Mouse (Mus musculus): ENCODE data around the gene Cecr2. TPM values are rescaled to one million over a fixed set of nuclear protein-coding genes. Genes with fewer than 3 reads are reported as not detected.

Gene Cecr2
- polyA plus RNA-seq, 1 experiment from 2014 or later, result 2.1 TPM

- no peaks in the 10 kb centered on the region for H3K27me3 ChIP-seq (ENCODE audit: control insufficient read depth, insufficient read depth, low read length)
- H3K27ac ChIP-seq (replicated peaks in 1 of 2; ENCODE audit: control insufficient read depth in 1 of 2, insufficient read depth in 1 of 2, low read depth in 2 of 2, low read length in 2 of 2), result no peak overlapping the region
- WGBS, result 38% methylated on average over 7 of the region's 7 CpGs
- no peak overlapping the region for H3K4me2 ChIP-seq (ENCODE audit: low read length)
- H3K4me3 ChIP-seq (ENCODE audit: control insufficient read depth in 1 of 2, insufficient read depth in 1 of 2, low read depth in 1 of 2, low read length in 2 of 2), result no peak overlapping the region
- no peak for ATAC-seq (ENCODE audit: insufficient number of reproducible peaks, insufficient read depth, low FRiP score, low read depth)
- peaks cover 3 to 5% of the 10 kb centered on the region in 2 experiments; a peak in 2 of 4 replicates for H3K4me1 ChIP-seq (ENCODE audit: control insufficient read depth in 2 of 2, insufficient read depth in 2 of 2, low read length in 2 of 2)
- no peaks in the 10 kb centered on the region for H3K36me3 ChIP-seq (ENCODE audit: control insufficient read depth, insufficient read depth, low read length)
- H3K9me3 ChIP-seq (ENCODE audit: control insufficient read depth, low read length), result no peaks in the 10 kb centered on the region
- no peak overlapping the region for H3K9ac ChIP-seq (ENCODE audit: low read length)
Observed at GRCm38 (mm10) chr6:120652666-120653065, 13.5 kb upstream of the Cecr2 start.

- H3K27ac ChIP-seq (replicated peaks in 1 of 2; ENCODE audit: control insufficient read depth in 1 of 2, insufficient read depth in 1 of 2, low read depth in 2 of 2, low read length in 2 of 2), result no peak overlapping the region
- no peak overlapping the region for H3K9ac ChIP-seq (ENCODE audit: low read length)
- no peaks in the 10 kb centered on the region for H3K9me3 ChIP-seq (ENCODE audit: control insufficient read depth, low read length)
- H3K36me3 ChIP-seq (ENCODE audit: control insufficient read depth, insufficient read depth, low read length), result no peaks in the 10 kb centered on the region
- no peak for ATAC-seq (ENCODE audit: insufficient number of reproducible peaks, insufficient read depth, low FRiP score, low read depth)
- no peaks in the 10 kb centered on the region for H3K27me3 ChIP-seq (ENCODE audit: control insufficient read depth, insufficient read depth, low read length)
- WGBS, result 81% methylated on average over 3 of the region's 3 CpGs
- H3K4me2 ChIP-seq (ENCODE audit: low read length), result no peak overlapping the region
- no peak overlapping the region for H3K4me3 ChIP-seq (ENCODE audit: control insufficient read depth in 1 of 2, insufficient read depth in 1 of 2, low read depth in 1 of 2, low read length in 2 of 2)
- no peaks in the 10 kb centered on the region for H3K4me1 ChIP-seq (ENCODE audit: control insufficient read depth in 2 of 2, insufficient read depth in 2 of 2, low read length in 2 of 2)
Observed at GRCm38 (mm10) chr6:120655702-120656101, 10.5 kb upstream of the Cecr2 start.

GRCm38 (mm10) chr6:120658848-120659247 is 7.3 kb upstream of the Cecr2 start:
- ATAC-seq (ENCODE audit: insufficient number of reproducible peaks, insufficient read depth, low FRiP score, low read depth), result no peak
- no peaks in the 10 kb centered on the region for H3K27me3 ChIP-seq (ENCODE audit: control insufficient read depth, insufficient read depth, low read length)
- H3K4me3 ChIP-seq (ENCODE audit: control insufficient read depth in 1 of 2, insufficient read depth in 1 of 2, low read depth in 1 of 2, low read length in 2 of 2), result no peak overlapping the region
- H3K36me3 ChIP-seq (ENCODE audit: control insufficient read depth, insufficient read depth, low read length), result no peaks in the 10 kb centered on the region
- H3K9ac ChIP-seq (ENCODE audit: low read length), result no peak overlapping the region
- H3K9me3 ChIP-seq (ENCODE audit: control insufficient read depth, low read length), result no peaks in the 10 kb centered on the region
- H3K4me1 ChIP-seq (ENCODE audit: control insufficient read depth in 2 of 2, insufficient read depth in 2 of 2, low read length in 2 of 2), result no peaks in the 10 kb centered on the region
- H3K4me2 ChIP-seq (ENCODE audit: low read length), result no peak overlapping the region
- H3K27ac ChIP-seq (replicated peaks in 1 of 2; ENCODE audit: control insufficient read depth in 1 of 2, insufficient read depth in 1 of 2, low read depth in 2 of 2, low read length in 2 of 2), result no peak overlapping the region
- 44% methylated on average over 7 of the region's 7 CpGs for WGBS

GRCm38 (mm10) chr6:120665415-120665815 is 754 bp upstream of the Cecr2 start:
- Histone ChIP-seq H3K9me3 (ENCODE audit: control insufficient read depth, low read length) (no peaks in the 10 kb centered on the region), H3K9ac (ENCODE audit: low read length) (peak overlapping the region; percentile 85), H3K27ac (replicated peaks in 1 of 2; ENCODE audit: control insufficient read depth in 1 of 2, insufficient read depth in 1 of 2, low read depth in 2 of 2, low read length in 2 of 2) (peak overlapping the region; percentile 0 to 94; a peak in 3 of 4 replicates), H3K4me2 (ENCODE audit: low read length) (peak overlapping the region; percentile 92), H3K4me3 (ENCODE audit: control insufficient read depth in 1 of 2, insufficient read depth in 1 of 2, low read depth in 1 of 2, low read length in 2 of 2) (peak overlapping the region; percentile 59 to 88), H3K36me3 (ENCODE audit: control insufficient read depth, insufficient read depth, low read length) (no peaks in the 10 kb centered on the region), H3K4me1 (ENCODE audit: control insufficient read depth in 2 of 2, insufficient read depth in 2 of 2, low read length in 2 of 2) (peaks cover 0 to 3% of the 10 kb centered on the region in 2 experiments; a peak in 1 of 4 replicates), H3K27me3 (ENCODE audit: control insufficient read depth, insufficient read depth, low read length) (0 out of 2 replicates have a peak, but pooled peaks cover 4% of the 10 kb centered on the region)
- ATAC-seq (ENCODE audit: insufficient number of reproducible peaks, insufficient read depth, low FRiP score, low read depth), result peak; percentile 75
- WGBS, result under 1% methylated on average over 21 of the region's 21 CpGs

GRCm38 (mm10) chr6:120666761-120667421 is 722 bp downstream of the Cecr2 start:
- Histone ChIP-seq H3K4me2 (ENCODE audit: low read length) (peak overlapping the region; percentile 92), H3K4me1 (ENCODE audit: control insufficient read depth in 2 of 2, insufficient read depth in 2 of 2, low read length in 2 of 2) (peaks cover 0 to 3% of the 10 kb centered on the region in 2 experiments; a peak in 1 of 4 replicates), H3K27me3 (ENCODE audit: control insufficient read depth, insufficient read depth, low read length) (0 out of 2 replicates have a peak, but pooled peaks cover 4% of the 10 kb centered on the region), H3K36me3 (ENCODE audit: control insufficient read depth, insufficient read depth, low read length) (no peaks in the 10 kb centered on the region), H3K27ac (replicated peaks in 1 of 2; ENCODE audit: control insufficient read depth in 1 of 2, insufficient read depth in 1 of 2, low read depth in 2 of 2, low read length in 2 of 2) (peak overlapping the region; percentile 88 to 94), H3K9me3 (ENCODE audit: control insufficient read depth, low read length) (no peaks in the 10 kb centered on the region), H3K9ac (ENCODE audit: low read length) (peak overlapping the region; percentile 85), H3K4me3 (ENCODE audit: control insufficient read depth in 1 of 2, insufficient read depth in 1 of 2, low read depth in 1 of 2, low read length in 2 of 2) (peak overlapping the region; percentile 88 to 98)
- ATAC-seq (ENCODE audit: insufficient number of reproducible peaks, insufficient read depth, low FRiP score, low read depth), result peak; percentile 32
- WGBS, result under 1% methylated on average over 87 of the region's 87 CpGs

GRCm38 (mm10) chr6:120667422-120667781 is 1.2 kb downstream of the Cecr2 start:
- ATAC-seq (ENCODE audit: insufficient number of reproducible peaks, insufficient read depth, low FRiP score, low read depth), result no peak
- WGBS, result 2% methylated on average over 7 of the region's 7 CpGs

GRCm38 (mm10) chr6:120667911-120668310 is 1.7 kb downstream of the Cecr2 start:
- Histone ChIP-seq H3K4me3 (ENCODE audit: control insufficient read depth in 1 of 2, insufficient read depth in 1 of 2, low read depth in 1 of 2, low read length in 2 of 2) (peak overlapping the region; percentile 88 to 98; a peak in 3 of 4 replicates), H3K27me3 (ENCODE audit: control insufficient read depth, insufficient read depth, low read length) (0 out of 2 replicates have a peak, but pooled peaks cover 4% of the 10 kb centered on the region), H3K36me3 (ENCODE audit: control insufficient read depth, insufficient read depth, low read length) (no peaks in the 10 kb centered on the region), H3K27ac (replicated peaks in 1 of 2; ENCODE audit: control insufficient read depth in 1 of 2, insufficient read depth in 1 of 2, low read depth in 2 of 2, low read length in 2 of 2) (no peak overlapping the region), H3K9me3 (ENCODE audit: control insufficient read depth, low read length) (no peaks in the 10 kb centered on the region), H3K4me2 (ENCODE audit: low read length) (peak overlapping the region; percentile 92), H3K4me1 (ENCODE audit: control insufficient read depth in 2 of 2, insufficient read depth in 2 of 2, low read length in 2 of 2) (peaks cover 0 to 3% of the 10 kb centered on the region in 2 experiments; a peak in 1 of 4 replicates), H3K9ac (ENCODE audit: low read length) (peak overlapping the region; percentile 85)
- ATAC-seq (ENCODE audit: insufficient number of reproducible peaks, insufficient read depth, low FRiP score, low read depth), result no peak
- 29% methylated on average over 7 of the region's 7 CpGs for WGBS

More at GRCm38 (mm10) chr6:120667422-120667781, 1.2 kb downstream of the Cecr2 start:
- H3K36me3 ChIP-seq (ENCODE audit: control insufficient read depth, insufficient read depth, low read length), result no peaks in the 10 kb centered on the region
- H3K4me3 ChIP-seq (ENCODE audit: control insufficient read depth in 1 of 2, insufficient read depth in 1 of 2, low read depth in 1 of 2, low read length in 2 of 2), result peak overlapping the region; percentile 88 to 98
- H3K9me3 ChIP-seq (ENCODE audit: control insufficient read depth, low read length), result no peaks in the 10 kb centered on the region
- H3K27me3 ChIP-seq (ENCODE audit: control insufficient read depth, insufficient read depth, low read length), result 0 out of 2 replicates have a peak, but pooled peaks cover 4% of the 10 kb centered on the region
- H3K27ac ChIP-seq (replicated peaks in 1 of 2; ENCODE audit: control insufficient read depth in 1 of 2, insufficient read depth in 1 of 2, low read depth in 2 of 2, low read length in 2 of 2), result peak overlapping the region; percentile 88 to 94; a peak in 3 of 4 replicates
- peak overlapping the region; percentile 92 for H3K4me2 ChIP-seq (ENCODE audit: low read length)
- peaks cover 0 to 3% of the 10 kb centered on the region in 2 experiments; a peak in 1 of 4 replicates for H3K4me1 ChIP-seq (ENCODE audit: control insufficient read depth in 2 of 2, insufficient read depth in 2 of 2, low read length in 2 of 2)
- peak overlapping the region; percentile 85 for H3K9ac ChIP-seq (ENCODE audit: low read length)

Data from heart, embryonic 14.5 days (tissue).